Mouse (Mus musculus): Measurements from ENCODE around the gene Cdh18.
"Not testable (repeated sequence)": the region's sequence is repeated elsewhere in the genome, so short reads cannot be mapped to it uniquely, and the experiment has no call there.

Cdh18 gene

DNA sequence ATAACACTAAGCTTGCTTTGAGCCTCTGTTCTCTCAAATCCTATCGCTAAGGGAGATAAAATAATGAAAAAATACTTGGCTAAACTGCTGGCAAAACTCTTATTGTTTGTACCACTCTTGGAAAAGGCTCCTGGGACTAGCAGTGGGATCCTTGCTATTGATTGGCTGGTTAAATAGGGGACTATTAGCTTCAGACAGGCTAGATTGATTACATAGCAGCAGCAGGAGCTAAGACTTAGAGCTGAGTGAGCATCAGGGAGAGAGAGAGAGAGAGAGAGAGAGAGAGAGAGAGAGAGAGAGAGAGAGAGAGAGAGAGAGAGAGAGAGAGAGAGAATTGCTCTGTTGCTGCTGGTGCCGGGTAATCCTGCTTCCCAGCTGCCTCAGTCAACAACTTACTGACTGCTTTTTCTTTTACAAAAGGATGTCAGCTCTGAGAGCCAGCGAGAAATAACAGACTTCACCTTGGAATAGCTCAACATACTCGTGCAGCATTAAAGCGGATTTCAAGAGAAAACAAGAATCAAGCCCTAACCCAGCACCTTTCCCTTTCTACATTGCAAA is at the start of gene Cdh18:
Cdh18 (plus strand) TSS at position 312 of the 561 bp plus-strand sequence.
- no peak for DNase-seq (ENCODE audit: low spot score)

DNA sequence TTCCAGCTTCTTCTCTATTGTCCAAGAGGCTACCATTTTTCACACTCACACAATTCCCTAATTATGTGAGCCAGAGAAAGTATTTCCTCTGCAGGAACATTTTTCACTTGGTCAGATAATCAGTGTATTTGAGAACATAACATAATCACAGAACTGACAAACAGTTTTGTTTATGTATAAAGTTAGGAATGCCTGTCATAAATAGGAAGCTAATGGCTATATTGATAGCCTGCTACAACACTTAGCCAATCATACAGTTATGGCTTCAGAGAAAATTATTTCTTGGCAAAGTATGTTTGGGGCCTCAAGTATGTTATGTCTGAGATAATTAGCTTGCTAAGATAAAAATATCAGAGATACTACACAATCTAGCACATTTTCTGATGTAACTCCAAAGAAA is 37.6 kb upstream of the Cdh18 start:
- DNase-seq (ENCODE audit: low spot score) = no peak

DNA sequence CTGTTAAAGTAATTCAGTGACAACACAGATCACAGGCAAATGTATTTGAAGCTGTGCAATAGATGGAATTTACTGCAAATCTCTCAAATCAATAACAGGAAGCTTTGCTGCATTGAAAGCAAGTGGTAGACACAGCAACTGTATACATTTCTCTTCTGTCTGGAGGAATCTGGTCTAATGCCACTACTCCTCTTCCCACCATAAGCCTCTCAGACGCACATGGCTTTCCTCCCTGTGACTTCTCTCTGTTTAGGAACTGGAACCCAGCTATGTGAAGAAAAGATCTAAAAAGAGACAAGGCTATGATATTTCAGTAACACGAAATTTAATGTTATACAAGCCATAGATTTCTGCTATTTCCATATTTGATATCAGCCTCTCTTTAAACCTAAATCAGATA is 13.0 kb upstream of the Cdh18 start:
- no peak for DNase-seq (ENCODE audit: low spot score)

DNA sequence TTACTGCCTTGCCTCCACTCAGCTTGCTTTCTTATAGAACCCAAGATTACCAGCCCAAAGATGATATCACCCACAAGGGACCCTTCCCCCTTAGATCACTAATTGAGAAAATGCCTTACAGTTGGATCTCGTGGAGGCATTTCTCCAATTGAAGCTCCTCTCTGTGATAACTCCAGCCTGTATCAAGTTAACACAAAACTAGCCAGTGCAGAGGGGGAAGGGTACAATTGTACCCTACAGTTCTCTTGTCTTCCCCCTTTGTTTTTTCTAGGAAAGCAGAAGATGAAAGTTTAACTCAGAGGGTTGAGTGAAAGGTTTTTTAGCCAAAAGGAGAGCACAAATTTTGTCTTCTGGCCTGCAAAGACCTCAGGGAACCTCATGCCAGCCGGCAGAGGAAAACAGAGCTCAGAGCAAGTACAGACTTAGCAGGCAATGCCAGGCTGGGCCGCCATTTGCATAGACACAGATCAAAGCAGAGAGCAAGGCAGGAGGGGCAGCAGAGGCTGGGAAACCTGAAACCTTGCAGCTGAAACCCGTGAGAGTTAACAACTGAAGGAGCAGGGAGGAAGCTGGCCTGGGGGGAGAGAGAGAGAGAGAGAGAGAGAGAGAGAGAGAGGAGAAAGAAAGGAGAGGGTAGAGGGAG is 29.3 kb downstream of the Cdh18 start:
- DNase-seq (ENCODE audit: low spot score) = no peak

DNA sequence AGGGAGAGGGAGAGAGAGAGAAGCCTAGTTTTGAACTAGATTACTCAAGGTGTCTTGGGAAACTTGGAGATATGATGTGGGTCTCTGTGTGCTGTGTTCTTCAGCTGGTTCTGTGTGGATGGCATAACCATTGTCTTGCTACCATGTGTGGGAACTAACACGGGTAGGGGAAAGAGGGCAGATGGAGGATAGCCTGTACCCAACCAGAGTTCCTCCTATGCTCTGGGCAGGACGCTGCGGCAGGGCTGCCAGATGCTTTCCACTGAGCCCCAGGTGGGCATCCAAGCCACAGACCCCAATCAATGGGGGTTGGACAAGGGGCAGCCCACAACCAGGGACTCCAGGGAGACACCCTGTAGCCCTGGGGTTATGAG is 29.8 kb downstream of the Cdh18 start:
- no peak for DNase-seq (ENCODE audit: low spot score)

DNA sequence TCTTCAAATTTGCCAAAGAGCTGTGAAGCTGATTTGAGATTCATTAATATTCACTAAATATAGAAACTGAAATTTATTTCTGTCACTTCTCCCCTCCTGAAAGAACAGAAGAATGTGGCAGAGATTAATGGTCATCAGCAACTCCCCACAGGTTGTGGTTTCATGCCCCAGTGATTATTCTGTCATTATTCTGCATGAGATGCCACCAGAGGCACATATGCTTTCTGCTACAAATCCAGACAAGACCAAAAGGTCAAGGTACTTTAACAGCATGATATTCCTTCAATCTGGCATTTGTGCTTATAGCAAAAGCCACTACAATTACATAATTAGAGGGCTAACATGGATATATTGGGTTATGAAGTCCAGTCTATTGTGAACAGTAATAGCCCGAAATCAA is 35.8 kb downstream of the Cdh18 start:
- no peak for DNase-seq (ENCODE audit: low spot score)

DNA sequence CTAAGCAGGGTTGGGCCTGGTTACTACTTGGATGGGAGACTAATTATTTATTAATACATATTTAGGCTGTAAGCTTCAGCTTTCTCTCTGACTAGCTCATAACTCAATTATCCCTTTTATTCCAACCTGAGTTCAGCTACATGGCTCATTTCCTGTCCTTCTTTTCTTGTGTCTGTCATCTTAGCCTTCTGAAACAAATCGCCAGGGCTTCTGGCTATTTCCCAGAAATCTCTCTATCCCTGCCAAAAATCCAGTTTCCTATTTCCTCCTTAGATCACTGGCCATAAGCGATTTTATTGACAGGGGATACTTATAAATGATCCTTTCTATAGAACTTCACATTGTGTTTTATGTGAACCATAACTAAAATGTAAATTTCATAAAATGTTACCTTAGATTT is 167.6 kb downstream of the Cdh18 start:
- DNase-seq (ENCODE audit: low spot score) = no peak

DNA sequence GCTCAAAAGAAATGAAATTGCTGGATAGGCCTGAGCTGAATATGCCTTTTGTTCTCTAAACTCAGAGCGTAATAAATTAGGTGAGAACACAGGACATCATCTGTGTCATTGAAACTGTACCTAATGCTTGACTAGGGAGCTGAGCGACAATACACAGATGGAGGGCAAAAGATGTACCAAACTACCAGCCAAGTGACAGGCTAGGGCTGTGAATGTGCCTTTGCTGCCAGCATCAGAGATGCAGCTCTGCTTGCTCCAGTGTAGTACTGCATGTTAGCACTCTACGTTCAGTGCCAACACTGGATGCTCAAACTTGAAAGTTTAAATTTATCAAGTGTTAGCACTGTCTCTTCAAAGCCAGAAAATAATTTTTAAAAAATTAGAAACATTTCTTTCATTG is 168.9 kb downstream of the Cdh18 start:
- no peak for DNase-seq (ENCODE audit: low spot score)

DNA sequence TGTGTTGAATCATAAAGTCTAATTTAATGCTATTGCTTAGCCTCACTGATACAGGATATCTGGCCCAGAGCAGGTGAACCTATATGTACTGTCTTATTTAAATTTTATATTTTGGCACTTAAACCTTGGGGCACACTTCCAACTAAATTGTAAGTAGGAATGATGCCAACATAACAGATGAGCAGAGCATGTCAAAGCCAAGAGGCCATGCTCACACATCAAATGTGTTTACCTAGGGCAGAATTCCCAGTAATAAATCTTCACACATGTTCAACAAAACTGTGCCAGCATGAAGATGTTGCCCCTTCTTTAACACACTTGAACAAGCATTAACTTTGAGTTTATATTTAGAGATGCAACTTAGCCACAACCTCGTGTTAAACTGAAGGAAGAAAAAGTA is 177.8 kb downstream of the Cdh18 start:
- DNase-seq (ENCODE audit: low spot score) = no peak

DNA sequence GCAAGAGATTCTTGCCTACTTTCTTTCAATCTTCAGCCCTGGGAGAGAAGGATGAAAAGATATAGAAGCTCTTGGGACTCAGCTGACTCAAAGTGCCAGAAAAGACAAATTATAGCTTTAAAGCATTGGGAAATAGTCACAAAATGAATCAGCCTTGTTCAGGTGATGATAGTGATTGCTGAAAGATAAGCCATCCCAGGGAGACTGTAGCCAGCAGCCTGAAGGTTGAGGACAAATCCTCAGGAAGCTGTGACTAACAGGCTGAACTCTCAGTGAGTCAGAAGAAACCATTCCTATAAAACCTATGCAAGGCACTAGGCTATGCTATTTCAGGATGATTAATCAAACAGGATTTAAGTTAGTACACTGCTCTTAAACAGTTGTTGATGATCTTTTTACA is 184.2 kb downstream of the Cdh18 start:
- no peak for DNase-seq (ENCODE audit: low spot score)

DNA sequence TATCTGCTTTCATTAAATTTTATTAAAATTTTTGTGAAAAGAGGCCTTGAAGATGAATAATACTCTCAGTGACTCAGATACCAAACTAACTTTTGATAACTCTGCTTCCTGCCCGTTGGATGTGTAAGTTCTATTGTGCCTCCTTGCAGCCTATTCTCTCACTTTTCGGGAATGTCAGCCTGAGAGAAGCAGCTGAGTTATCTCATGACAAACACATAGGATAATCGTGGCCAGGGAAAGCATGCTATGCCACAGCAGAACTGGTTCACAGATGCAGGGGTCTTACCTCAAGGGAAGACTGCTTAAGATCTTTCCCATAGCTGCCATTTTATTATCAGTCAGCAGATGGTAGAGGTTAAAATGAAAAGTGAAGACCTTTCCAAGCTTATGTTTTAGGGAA is 187.3 kb downstream of the Cdh18 start:
- no peak for DNase-seq (ENCODE audit: low spot score)

DNA sequence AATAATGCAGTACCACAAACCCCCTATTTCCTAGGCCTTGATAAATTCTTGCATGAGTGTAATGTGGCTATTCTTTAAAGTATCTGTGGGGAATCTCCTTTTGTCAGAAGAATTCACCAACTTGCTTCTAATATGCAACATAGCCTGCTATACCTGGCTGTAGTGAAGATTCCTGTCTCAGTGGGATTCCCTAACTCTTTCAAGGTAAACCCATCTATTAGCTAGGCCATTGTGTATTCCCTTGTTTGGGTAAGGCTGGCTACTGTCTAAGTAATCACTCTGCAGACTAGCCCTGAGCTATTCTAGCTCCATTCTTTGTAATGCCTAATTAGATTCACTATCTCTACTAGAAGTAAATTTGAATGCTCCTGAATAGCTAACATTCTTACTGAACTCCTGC is 212.4 kb downstream of the Cdh18 start:
- not testable (repeated sequence) for DNase-seq (ENCODE audit: low spot score)

DNA sequence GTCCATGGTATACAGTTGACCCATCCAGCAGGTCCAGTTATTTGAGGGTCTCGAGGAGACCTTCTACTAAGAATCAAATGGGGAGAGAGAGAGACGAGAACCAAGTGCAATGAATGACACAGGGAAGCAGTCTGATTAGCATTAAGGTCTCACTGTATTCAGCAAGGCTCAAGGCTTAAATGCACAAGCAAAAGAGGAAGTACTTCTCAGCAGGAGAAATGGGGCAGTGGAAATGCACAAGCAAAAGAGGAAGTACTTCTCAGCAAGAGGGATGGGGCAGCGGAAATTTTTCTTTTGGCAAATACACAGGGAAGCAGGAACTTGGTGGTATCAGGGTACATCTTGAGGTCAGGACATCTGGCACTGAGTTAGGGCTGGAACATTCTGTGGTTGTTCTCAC is 217.8 kb downstream of the Cdh18 start:
- DNase-seq (ENCODE audit: low spot score) = not testable (repeated sequence)

DNA sequence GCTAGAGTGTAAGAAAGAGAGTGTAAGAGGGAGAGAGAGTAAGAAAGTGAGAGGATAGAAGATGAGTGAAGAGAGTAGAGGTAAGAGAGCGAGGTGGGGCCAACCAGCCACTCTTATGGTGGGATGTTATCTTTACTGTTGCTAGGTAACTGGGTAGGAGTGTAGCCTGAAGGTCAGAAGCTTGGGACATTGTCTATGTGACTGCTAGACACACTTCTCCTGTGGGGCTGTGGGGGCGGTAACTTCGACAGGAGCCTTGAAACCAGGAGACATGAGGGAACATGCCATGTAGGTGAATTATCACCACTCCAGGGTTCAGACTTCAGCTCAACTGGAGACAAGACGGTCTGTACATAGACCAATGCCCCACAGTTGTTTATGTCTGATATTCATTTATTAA is 227.5 kb downstream of the Cdh18 start:
- no peak for DNase-seq (ENCODE audit: low spot score)

DNA sequence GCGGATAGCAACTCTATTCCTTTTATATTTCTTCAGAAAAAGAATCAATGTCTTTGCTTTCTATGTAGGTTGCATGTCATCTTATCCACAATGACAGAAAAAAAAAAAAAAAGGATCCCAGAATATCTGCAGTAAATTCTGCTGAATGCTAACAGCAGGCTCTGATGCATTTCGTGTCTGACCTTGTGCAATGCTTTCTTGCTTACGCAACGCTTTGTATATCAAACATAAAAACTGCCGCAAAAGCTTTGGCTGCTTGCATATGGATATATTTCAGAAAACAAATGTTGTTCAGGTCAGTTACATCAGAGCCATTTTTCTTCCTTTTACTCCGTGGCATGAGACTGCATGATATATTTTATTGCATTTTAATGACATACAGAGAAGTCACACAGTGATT is 240.9 kb downstream of the Cdh18 start:
- no peak for DNase-seq (ENCODE audit: low spot score)

DNA sequence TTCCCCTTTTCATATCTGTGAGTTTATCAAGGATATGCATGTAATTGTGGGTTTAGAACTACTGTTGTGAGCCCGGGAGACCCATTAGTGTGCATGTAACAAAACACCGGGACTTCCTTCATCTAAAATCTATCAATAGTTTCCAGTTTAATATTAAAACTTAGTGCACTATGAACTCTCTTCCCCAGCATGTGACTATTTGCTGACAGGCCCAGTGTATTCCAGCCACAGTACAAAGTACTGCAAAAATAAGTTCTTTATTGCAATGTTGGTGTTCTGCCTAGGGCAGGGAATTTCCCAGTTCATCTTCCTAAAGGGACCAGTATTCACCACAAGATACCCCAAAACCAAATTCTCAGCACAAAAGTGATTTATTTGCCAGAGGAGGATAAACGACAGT is 243.0 kb downstream of the Cdh18 start:
- DNase-seq (ENCODE audit: low spot score) = no peak

DNA sequence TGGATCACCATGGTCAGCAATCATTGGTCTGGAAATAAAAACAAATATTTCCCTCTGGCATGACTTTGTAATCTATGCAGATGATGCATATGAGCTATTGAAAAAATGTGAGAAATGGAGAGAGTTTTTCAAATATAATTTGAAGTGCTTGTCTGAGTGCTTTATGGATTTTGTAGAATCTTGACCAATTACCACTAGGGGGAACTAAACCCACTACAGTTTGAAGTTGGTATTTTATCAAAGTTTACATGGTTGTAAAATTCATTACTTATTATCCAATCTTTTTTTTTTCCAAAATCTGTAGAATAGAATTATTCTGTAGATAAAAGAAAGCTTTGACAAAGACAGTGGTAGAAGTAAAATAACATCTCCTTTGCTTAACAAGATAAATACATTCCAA is 284.3 kb downstream of the Cdh18 start:
- peak; percentile 42 for DNase-seq (ENCODE audit: low spot score)

DNA sequence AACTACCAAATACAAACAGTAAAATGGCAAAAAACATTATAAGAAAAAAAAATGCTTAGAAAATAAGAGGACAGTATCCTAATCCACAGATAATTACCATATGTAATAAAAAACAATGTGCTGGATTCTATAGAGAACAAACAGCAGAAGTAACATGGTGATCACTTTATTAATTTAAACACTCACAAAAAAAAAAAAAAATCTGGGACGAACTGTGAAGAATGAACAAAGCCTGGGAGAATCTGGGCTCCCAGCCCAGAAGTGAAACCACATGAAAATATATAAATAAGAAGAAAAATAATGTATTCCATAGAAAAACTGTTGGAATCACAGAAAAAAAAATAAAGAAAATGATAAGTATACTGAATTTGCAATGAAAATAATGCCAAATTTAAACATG is 288.4 kb downstream of the Cdh18 start:
- DNase-seq (ENCODE audit: low spot score) = peak; percentile 54

DNA sequence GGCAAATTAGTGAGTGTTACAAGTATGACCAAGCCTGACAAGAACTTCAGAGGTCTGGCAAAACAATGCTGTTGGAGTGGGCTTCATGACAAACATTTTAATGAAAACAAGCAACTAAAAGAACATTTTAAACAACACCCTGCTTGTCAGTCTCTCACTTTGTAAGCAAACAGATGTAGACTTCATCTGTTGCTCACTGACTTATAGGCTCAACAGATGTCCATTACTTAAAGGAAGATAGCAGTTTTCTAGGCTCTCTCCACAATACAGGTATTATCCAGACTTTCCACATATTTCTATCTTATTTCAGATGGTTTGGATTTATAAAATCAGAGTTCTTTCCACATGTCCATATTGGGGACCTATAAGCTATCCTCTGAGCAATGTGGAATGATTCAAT is 308.9 kb downstream of the Cdh18 start:
- no peak for DNase-seq (ENCODE audit: low spot score)

DNA sequence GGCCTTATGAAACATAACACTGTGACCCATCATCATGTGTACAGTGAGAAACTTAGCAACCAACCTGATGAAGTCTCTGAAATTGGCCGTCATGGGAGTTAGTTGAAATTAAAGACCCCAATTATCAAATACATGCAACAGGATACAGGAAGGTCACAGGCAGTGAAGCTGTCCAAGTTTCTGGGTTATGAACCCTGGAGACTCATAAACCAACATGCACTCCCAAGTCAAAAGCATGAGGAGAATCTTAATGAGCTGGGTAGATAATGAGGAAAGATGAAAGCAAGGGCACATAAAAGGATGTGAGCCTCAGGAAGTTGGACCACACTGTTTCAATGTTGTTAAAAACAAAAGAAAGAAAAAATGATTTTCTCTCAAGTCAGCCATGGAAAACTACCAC is 321.9 kb downstream of the Cdh18 start:
- no peak for DNase-seq (ENCODE audit: low spot score)

DNA sequence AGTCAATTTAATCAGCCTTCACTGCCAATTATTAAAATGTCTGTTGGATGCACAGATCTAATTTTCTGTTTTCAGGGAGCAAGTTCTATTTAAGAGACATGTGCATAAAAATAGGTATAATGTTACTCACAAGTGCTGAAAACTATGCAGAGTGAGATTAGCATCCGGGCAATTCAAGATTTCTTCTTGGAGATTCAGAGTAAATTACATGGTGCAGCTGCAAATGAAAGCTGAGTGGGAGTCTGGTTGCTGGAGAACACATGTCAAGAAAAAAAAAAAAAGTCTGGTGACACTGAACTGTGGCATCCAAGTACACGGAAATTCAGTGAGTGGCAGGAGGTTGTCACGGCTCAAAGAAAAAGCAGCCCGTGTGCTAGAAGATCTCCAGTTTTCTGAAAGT is 348.9 kb downstream of the Cdh18 start:
- no peak for DNase-seq (ENCODE audit: low spot score)

DNA sequence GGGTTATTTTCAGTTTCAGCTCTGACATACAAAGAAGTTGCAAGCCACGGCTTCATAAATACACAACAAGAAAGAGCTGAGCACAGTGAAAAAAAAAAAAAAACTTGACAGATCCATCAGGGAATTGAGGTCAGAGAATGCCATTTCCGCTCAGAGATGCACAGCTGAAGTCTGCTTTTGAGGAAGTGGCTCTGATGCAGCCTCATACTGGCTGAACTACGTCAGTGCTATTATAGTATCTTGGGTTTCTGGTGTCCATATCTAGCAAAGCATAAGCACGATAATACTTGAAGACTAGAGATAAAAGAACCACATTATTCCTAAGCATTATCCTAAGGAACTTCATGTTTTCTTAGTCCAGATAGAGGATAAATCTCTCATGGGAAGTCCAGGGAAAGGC is 349.4 kb downstream of the Cdh18 start:
- no peak for DNase-seq (ENCODE audit: low spot score)

DNA sequence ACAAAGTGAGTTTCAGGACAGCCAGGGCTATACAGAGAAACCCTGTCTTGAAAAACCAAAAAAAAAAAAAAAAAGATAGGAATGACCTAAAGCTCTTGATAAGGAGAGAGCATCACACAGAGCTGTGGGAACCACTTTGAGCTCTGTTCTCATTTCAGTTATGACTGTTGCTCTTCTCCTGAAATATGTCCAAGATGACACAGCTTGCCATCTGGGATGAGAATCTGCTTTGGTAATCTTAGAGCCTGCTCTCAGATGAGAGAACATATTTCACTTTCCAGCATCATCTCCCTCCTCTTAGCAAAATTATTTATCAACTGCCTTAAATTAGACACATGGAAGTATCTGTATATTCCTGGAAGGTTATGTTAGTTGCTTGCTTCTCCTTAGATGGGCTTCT is 365.6 kb downstream of the Cdh18 start:
- DNase-seq (ENCODE audit: low spot score) = no peak

DNA sequence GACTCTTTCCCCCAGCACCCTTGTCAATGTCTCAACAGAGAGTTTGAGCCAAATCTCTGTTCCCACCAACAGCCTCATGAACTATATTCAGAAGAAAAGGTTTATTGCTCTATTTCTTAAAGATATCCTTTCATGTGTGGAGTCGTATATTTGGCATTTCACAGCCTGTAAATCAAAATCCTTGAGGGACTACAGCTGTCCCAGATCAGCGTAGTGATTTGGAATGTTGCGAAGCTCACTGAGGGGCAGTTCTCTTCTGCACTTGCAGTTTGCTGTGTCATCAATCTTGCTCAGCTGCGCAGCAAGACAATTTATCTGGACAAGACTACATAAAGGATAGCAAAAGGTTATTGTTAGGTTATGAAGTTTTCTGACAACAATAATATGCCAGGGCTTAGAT is 385.5 kb downstream of the Cdh18 start:
- DNase-seq (ENCODE audit: low spot score) = no peak

DNA sequence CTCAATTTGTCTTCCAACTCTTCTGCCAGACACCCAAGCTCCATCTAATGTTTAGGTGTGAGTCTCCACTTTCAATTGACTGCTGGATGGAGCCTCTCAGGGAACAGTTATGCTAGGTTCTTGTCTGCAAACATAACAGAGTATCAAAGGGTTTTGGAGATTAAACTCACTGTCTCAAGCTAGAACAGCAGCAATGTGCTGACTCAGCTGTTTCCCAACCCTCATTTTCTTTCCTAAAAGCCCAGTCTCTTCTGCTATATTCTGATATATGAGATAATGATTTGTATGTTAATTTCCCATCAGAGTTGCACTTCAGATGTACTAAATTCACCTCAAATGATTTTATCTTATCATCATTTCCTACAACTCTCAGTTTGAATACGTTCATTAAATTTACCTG is 398.4 kb downstream of the Cdh18 start:
- no peak for DNase-seq (ENCODE audit: low spot score)

Data from adipocyte (in vitro differentiated cells).